Mouse (Mus musculus) natural killer cell, adult 2 months (primary cell): ENCODE measurements around the gene C130026I21Rik.
"Not testable (repeated sequence)": the region's sequence is repeated elsewhere in the genome, so short reads cannot be mapped to it uniquely, and the experiment has no call there.

Experiments
- DNase-seq, 2 experiments: peaks; one replicate each; pipeline ENCODE4 v3.0.0; 2022; ENCODE audit warnings: low spot score in 2 of 2

Gene C130026I21Rik

DNA sequence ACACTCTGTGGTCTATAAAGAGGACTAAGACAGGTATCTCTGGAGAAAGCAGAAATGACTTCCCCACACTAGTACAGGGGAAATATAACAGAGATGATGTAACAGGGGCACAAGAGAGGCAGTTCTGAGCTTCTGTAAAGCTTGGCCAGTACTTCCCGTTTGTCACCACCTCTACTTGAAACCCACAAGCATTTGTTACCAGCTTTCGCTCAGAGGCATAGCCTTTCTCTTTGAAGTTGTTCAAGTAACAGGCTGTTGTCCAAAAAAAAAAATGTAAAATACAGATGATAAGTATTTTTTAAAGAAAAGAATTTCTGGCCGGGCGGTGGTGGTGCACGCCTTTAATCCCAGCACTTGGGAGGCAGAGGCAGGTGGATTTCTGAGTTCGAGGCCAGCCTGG lies 236.8 kb downstream of the C130026I21Rik start:
- not testable (repeated sequence) for DNase-seq

DNA sequence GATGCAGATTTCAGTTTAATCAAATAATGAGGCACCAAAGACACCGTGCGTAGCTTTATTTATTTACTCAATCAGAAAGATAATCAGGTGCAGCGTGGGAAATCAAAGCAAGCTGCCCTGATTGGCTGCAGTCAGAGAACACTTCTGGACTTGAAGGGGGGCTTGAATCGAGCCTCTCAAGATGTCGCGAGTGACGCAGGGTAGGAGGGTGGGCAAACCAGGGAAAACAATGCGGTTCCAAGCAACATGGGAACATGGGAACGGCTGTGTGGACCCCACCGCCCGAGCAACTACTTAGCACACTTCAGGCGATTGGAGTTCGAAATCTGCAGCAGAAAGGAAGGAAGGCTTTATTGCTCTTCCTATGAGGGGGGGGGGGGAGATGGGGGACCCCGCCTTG lies 240.2 kb downstream of the C130026I21Rik start:
- not testable (repeated sequence) for DNase-seq

DNA sequence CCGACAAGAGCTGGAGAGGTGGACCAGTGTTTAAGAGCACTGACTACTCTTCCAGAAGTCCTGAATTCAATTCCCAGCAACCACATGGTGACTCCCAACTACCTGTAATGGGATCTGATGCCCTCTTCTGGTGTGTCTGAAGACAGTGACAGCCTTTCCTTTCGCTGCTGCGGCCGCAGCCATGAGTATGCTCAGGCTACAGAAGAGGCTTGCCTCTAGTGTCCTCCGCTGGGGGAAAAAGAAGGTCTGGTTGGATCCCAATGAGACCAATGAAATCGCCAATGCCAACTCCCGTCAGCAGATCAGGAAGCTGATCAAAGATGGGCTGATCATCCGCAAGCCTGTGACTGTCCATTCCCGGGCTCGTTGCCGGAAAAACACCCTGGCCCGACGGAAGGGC lies 258.4 kb downstream of the C130026I21Rik start:
- not testable (repeated sequence) for DNase-seq

DNA sequence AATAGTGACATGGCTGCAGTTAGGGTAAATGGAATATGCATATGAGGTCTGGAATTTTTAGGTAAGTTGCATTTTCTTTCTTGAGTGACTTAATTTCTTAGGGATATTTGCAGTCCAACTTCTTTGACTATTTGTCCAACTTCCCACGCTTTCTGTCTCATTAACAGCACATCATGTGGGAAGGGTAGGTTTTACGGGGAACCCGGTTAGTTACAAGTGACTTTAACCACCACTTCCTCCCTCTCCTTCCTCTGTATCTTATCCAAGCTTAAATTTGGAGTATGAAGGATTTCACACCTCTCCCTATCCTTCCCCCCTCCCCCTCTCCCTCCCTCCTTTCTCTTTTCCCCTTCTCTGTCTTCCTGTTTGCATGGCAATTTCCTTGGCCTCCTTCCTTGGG lies 259.4 kb downstream of the C130026I21Rik start:
- not testable (repeated sequence) for DNase-seq

GRCm38 (mm10) chr1:85007737-85008136 lies 262.6 kb downstream of the C130026I21Rik start:
- DNase-seq = not testable (repeated sequence)

DNA sequence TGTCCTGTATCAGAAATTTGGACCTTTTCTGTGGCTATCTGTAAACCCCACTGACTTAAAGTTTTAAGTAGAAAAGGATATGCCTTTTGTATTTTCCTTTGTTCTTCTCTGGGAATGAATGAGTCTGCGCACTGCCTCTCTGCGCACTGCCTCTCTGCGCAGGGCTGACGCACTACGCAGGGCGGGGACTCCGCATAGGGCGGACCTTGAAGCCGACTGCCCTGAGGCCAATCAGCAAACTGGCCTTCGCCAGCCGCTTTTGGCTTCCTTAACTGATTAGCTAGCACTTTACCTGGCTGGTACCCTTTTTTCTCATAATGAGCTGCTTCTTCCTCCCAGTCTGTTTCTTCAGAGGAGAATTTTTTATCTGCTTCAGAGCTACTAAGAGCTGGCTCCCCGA lies 271.1 kb downstream of the C130026I21Rik start:
- not testable (repeated sequence) for DNase-seq

DNA sequence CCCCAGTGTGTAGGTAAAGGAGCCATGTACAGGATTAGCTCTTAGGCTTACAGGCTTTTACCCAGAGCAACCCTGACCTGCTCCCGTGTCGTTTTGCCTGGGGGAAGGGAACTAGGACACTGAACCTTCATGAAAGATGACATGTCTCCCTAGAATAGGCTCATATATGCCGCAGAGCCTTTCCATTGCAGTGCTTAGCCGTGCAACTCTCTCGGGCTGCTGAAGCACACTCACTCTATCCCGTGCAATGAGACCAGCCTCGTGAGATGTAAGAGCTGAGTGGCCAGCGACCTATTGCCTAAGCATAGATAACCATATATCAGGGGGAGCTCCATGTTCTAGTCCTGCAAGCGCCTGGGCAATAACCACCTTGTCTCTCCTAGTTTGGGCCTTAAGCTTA lies 274.1 kb downstream of the C130026I21Rik start:
- DNase-seq = not testable (repeated sequence)

GRCm38 (mm10) chr1:84994461-84994860 lies 275.9 kb downstream of the C130026I21Rik start:
- DNase-seq = not testable (repeated sequence)

GRCm38 (mm10) chr1:84993688-84994319 lies 276.6 kb downstream of the C130026I21Rik start:
- not testable (repeated sequence) for DNase-seq

- not testable (repeated sequence) for DNase-seq
Measured at GRCm38 (mm10) chr1:84993235-84993634, 277.1 kb downstream of the C130026I21Rik start.

- not testable (repeated sequence) for DNase-seq
Measured at GRCm38 (mm10) chr1:84992827-84993226, 277.5 kb downstream of the C130026I21Rik start.

DNA sequence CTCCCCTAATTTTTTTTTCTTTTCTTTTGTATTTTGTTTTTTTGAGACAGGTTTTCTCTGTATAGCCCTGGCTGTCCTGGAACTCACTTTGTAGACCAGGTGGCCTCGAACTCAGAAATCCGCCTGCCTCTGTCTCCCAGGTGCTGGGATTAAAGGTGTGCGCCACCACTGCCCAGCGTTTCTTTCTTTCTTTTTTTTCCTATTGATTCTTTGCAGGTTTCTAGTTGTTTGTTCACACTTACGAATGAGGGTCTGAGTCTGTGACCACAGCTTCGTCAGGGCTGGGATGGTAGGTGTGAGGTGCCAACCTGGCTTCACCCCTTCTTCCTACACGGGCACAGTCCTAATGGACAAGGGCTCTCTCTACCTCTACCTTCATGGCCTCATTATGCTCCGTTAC lies 281.3 kb downstream of the C130026I21Rik start:
- not testable (repeated sequence) for DNase-seq

DNA sequence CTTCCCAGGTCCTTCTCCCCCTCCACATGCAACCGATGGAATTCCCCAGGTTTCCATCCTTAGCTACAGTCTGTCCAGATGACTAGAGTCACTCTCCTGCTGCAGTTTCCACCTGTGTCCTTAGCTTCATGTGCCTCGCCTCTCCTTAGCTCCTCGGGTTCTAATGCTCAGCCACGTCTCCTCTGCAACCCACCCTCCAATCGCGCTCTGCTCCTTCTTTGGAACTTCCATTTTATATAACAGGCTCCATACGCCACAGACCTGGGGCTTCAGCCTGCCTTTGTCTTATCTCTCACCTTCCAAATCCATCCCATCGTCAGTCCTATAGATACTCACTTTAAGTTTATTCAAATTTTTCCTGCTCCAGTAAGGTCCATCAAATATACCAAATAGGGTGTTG lies 282.6 kb downstream of the C130026I21Rik start:
- not testable (repeated sequence) for DNase-seq

DNA sequence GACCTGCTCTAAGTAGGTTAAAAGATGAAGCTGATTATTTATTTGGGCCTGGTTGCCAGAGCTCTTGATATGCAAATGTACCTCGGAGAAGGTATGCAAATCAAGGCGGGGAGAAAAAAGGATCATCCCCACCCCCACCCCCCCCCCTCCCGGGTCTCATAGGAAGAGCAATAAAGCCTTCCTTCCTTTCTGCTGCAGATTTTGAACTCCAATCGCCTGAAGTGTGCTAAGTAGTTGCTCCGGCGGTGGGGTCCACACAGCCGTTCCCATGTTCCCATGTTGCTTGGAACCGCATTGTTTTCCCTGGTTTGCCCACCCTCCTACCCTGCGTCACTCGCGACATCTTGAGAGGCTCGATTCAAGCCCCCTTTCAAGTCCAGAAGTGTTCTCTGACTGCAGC lies 308.6 kb downstream of the C130026I21Rik start:
- DNase-seq = not testable (repeated sequence)

DNA sequence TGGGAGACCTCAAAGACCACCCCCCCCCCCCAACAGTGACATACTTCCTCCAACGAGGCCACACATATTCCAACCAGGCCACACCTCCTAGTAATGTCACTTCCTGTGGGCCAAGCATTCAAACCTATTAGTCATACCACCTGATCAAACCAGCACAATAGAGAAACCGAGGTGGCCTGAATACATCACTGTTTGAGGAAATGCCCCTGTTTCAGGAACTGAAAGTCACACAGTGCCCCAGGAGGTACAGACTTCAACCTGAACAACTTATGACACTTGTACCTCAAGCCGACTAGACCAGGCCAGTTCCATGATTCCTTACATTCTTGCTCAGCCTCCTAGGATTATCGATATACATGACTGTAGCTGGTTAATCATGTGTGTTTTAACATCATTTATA lies 312.7 kb downstream of the C130026I21Rik start:
- DNase-seq = not testable (repeated sequence)

DNA sequence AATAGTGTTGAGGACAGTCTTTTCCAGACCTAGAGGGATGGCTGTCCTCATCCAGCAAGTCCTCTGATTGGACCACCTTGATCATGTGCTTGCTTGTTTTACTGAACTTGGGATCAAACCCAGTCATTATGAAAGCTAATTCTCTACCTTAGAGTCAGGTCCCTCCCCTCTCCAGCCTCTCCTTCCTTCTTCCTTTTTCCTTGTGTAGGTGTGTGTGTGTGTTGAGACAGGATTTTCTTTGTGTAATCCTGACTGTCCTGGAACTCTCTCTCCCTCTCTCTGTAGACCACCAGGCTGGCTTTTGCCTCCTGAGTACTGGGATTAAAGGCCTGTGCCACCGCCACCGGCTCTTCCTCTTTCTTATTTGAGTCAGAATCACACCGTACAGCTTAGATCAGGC lies 313.6 kb downstream of the C130026I21Rik start:
- not testable (repeated sequence) for DNase-seq

- no peak for DNase-seq
Measured at GRCm38 (mm10) chr1:84952456-84953181, 317.7 kb downstream of the C130026I21Rik start.

DNA sequence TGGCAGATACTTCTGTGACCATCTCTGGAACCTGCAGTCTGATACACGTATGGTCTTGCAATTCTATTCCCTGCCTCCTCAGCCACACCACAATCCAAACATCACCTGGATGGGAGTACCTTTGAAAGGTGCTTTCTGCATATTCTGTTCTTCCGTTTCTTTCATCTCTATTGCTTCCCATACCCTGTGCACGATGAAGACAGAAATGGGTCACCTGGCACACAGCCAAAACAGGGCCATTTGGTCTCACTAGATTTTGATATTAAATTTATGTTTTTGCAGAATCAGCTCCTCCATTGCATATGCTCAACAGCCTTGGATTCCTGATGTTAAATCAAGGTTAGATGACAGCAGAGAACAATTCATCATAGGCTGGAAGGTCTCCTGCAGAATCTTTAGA lies 318.8 kb downstream of the C130026I21Rik start:
- DNase-seq = no peak

- DNase-seq = no peak
Measured at GRCm38 (mm10) chr1:84947390-84947789, 323.0 kb downstream of the C130026I21Rik start.

GRCm38 (mm10) chr1:84945950-84946349 lies 324.4 kb downstream of the C130026I21Rik start:
- no peak for DNase-seq

GRCm38 (mm10) chr1:84943549-84943948 lies 326.8 kb downstream of the C130026I21Rik start:
- no peak for DNase-seq
